Mouse (Mus musculus) brain, embryonic 14.5 days (tissue): ENCODE data around the gene Aldh2. TPM values are rescaled to one million over a fixed set of nuclear protein-coding genes. Genes with fewer than 3 reads are reported as not detected.
A peak's percentile ranks its signal among the peaks of the same experiment; 100 is the strongest.
"Not testable (repeated sequence)": the region's sequence is repeated elsewhere in the genome, so short reads cannot be mapped to it uniquely, and the experiment has no call there.

Experiments
- DNase-seq: peaks from one replicate; pipeline ENCODE4 v3.0.0-alpha.2; 2011; ENCODE audit warnings: low read depth
- CTCF ChIP-seq: fragments of 200-500 bp; IDR thresholded peaks from 2 replicates; pipeline ENCODE4 v1.5.1; 2012; ENCODE audit warnings: inconsistent platforms, mild to moderate bottlenecking, moderate library complexity, borderline replicate concordance; ENCODE audit not compliant: insufficient read depth, insufficient read length; ENCODE audit errors: extremely low read depth
- POLR2A ChIP-seq: fragments of 200-500 bp; IDR thresholded peaks from 2 replicates; pipeline ENCODE4 v1.6.1; 2012; ENCODE audit warnings: mild to moderate bottlenecking, inconsistent platforms, borderline replicate concordance; ENCODE audit not compliant: poor library complexity, insufficient read depth, insufficient read length, severe bottlenecking; ENCODE audit errors: extremely low read depth
- polyA plus RNA-seq: library from polyadenylated mRNA; depleted of rRNA; stranded (reverse); fragments of >200 nt; gene quantifications from 2 replicates; pipeline ENCODE4 v1.2.3, GENCODE M21; 2012; rRNA removed

Aldh2 gene
- polyA plus RNA-seq: 141 and 169 TPM in 2 replicates

DNA sequence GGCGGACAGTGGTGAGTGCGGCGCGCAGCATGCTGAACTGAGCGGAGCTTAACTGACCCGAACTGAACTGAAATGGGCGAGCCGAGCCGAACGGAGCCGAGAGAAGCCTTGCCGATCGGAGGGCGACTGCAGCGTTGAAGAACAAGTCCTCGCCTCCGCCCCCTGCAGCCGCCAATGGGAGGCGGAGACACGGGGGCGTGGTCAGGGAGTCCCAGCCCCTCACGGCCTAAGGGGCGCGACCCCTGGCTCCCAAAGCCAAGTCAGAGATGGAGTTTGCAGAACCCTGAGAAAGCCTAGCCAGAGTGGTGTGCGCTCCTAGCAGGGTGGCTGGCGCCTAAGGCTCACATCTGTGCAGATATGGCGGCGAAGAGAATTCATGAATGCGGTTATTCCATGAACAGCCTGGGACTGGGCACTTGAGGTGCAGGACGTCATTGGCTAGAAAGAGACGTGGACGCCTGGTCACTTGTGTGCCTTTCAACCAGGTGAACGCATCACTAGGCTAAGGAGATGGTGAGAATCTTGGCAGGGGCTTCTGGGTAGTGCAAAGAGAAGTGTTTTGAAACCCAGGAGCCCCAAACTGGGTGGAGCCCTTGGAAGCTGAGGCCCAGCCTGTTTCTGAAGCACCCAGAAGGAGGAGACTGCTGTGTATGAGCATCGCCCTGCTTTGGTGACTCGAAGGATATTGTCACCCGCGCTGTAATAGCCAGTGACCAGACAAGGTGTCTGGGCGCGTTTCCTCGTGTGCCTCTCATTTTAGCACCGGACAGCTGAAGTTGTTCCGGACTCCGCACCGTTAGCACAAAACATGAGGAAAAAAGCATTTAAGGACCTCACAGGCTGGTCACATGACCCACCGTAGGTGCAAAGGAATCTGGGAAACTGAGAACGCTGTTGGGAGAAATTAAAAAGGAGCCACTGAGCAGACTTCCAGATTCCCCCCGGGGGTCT is at the start of gene Aldh2:
Gene Aldh2, minus strand, starts transcription at position 374 of the 951 bp plus-strand sequence.
- peak; percentile 90 for DNase-seq
- TF ChIP-seq POLR2A: peak; percentile 27; the same call in 1 of the 2 replicates
- no peak for TF ChIP-seq CTCF

DNA sequence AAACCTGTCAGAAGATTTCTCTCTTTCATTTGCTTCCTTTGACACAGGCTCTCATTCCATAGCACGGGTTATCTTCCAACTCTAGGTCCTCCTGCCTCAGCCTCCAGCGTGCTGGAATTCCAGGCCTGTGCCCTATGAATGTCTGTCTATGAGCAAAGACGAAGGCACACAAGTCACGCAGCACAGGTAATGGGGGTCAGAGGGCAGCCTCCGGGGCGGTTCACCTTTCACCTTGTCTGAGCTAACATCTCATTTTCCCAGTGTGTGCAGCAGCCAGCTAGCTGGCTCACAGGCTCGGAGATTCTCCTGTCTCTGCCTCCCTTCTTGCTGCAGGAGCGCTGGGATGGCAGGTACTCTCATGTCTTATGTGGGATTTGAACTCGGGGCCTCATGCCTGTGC is 46.0 kb upstream of the Aldh2 start:
- DNase-seq: no peak
- TF ChIP-seq POLR2A (no peak), CTCF (no peak)

DNA sequence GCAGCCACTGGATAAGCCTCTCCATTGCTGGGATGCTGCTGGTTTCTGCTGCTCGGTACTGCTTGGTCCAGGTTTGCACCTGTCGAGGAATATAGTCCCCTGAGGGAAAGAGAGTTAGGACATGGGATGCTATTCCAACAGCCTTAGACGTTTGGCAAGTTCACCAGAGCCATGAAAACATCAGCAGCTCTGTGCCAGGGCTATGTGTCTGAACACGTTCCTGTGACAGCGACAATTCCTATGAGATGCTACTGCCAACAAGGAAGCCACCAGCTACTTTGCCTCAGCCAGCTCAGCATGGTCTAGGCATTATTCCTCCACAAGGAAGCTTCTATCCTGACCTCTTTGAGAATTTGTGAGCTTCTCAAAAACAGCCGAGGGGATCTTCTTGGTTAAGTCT is 43.7 kb upstream of the Aldh2 start:
- TF ChIP-seq CTCF (no peak), POLR2A (no peak)
- DNase-seq: no peak

DNA sequence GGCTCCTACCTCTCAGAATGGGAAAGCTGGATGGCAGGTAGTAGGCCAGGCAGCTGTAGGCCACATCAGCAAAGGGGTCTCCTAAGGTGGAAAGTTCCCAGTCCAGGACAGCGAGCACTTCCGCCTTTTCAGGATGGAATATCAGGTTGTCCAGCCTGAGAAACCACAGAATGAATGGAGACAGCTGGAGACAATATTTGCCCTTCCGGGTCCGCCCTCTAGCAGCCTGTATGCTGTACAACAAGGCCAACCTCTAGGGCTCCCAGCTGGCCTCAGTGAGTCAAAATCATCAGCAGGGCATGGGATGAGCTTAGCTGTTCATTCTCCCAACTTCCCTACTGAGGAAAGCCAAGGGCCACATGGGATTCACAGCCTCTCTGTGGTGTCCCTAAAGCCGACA is 41.0 kb upstream of the Aldh2 start:
- DNase-seq: no peak
- TF ChIP-seq CTCF (no peak), POLR2A (no peak)

DNA sequence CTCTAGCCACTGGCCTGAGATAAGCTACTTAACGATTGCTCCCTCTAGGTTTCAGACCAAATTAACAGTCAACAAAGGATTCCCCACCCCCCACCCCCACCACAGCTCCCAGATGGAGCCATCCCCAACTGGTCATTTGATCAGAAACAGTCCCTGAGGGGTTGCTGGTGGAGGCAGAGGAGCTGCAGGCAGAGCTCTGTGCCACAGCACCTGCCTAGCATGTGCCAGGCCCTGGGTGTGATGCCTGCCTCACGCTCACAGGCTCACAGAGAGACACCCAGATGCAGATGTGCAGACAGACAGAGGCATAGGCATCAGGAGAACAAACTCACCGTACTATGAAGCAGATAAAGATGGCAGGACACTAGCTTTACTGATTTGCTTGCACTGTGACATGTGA is 39.2 kb upstream of the Aldh2 start:
- TF ChIP-seq POLR2A: no peak
- no peak for DNase-seq

DNA sequence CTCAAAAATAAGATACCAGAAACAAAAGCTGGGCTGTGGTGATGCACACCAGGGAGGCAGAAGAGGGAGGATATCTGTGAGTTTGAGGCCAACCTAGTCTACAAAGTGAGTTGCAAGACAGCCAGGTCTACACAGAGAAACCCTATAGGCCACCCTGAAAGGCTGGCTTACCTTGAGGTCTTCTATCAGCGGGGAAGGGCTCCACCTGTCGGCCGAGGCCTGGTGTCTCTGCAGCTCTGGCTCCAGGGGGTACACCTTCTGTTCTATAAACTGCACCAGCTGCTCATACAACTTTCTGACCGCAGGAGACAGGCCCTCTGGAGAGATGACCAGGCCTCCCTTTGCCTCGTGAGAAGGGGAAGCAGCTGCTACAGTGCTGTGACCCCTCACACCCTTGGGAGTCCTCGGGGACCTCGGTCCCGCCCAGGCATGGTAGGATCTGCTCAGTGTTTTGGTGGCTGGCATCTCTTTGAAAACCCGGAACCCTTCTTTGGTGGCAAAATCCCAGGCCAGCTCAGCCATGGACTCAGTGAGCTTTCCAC is 37.6 kb upstream of the Aldh2 start:
- TF ChIP-seq CTCF: peak; percentile 14; the same call in 1 of the 2 replicates
- not testable (repeated sequence) for DNase-seq

DNA sequence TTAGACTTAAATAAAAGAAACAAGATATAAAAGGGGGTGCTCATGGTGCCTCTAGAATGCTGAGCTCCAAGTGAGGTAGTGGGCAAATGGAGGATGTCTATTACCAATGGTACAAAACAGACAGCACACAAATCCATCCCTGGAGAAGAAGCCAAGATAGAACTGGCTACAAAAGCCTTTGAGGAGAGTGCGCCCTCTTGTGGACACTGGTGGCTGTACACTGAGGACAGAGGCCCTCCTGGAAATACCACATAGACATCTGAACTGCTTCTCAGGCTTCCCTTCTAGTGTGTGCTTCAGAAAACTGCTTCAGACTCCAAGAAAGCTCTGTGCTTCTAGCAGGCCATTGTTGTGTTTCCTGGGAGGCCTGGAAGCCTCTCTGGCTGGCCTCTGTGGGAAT is 34.2 kb upstream of the Aldh2 start:
- peak; percentile 51 for DNase-seq
- no peak for TF ChIP-seq POLR2A
- peak; percentile 77 for TF ChIP-seq CTCF

DNA sequence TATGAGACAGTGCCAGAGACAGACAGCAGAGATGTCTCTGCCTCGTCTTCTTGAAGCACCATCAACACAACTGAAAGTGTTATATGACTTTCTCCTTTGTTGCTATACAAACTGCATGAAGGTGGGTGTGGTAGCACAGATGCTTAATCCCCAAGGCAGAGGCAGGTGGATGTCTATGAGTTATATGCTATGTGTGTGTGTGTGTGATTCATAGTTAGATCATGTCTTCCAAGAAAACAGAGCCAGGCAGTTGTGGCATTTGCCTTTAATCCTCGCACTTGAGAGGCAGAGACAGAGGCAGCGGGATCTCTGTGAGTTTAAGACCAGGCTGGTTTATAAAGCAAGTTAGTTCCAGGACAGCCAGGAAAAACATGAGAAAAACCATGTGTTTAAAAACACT is 29.6 kb upstream of the Aldh2 start:
- TF ChIP-seq POLR2A: no peak
- TF ChIP-seq CTCF: no peak
- no peak for DNase-seq

DNA sequence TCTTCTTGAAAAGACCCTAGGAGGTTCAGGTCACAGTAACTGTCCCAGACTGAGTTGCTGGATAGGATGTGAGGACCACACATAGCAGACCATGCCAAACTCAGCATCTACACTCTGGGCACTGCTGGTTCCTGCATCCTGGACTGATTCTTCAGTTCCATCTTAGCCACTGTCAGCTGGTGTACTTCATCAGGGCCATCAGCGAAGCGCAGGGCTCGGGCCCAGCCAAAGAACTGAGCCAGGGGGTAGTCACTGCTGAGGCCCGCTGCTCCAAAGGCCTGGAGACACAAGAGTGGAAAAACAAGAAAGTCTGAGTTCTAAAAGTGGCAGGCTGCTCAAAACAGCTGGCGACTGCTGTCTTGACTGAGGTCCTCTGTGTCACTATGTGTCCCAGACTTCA is 27.5 kb upstream of the Aldh2 start:
- TF ChIP-seq POLR2A: no peak
- TF ChIP-seq CTCF: no peak

DNA sequence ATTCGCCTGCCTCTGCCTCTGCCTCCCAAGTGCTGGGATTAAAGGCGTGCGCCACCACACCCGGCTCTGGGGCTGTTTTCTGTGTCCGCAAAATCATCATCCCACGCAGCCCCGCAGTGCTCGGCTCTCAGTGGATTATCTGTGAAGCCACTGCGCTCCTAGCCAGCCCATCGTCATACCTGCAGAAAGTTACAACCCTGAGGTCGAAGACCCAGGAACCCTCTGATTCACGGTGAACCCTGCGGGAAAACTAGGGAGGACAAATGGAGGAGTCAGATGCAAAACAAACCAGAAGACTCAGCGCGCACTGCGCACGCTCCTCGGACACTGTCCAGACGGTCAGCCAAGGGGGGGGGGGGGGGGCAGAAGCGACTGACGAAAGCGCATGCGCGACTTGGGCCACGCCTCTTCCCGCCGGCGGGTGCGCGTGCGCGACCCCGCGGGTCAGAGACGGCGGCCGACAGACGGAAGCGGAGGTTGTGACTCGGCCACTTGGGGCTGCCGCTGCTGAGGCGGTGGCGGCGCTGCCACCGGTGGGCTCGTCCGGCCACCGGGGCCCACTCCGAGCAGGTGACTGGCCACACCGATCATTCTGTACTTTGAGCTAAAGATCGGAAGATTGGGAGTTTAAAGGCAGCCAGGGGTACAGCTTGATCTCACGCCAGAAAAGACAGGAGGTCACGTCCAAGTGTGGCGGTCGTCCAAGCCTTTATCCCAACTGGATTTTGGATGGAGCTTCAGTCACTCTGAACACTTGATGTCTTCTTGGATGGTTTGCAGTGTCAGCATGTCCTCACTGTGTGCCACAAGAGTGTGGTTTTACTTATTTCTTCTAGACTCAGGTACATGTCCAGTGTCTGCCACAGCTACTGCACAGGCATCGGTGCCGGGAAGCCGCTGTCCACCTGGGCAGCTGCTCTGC is 25.2 kb upstream of the Aldh2 start, which contains the start of gene Acad12:
Gene Acad12, minus strand, starts transcription at position 347 of the 922 bp plus-strand sequence.
- no peak for TF ChIP-seq CTCF
- peak; percentile 97 for TF ChIP-seq POLR2A
- DNase-seq: peak; percentile 92

More for the DNA sequence above, 27.5 kb upstream of the Aldh2 start:
- DNase-seq: no peak

DNA sequence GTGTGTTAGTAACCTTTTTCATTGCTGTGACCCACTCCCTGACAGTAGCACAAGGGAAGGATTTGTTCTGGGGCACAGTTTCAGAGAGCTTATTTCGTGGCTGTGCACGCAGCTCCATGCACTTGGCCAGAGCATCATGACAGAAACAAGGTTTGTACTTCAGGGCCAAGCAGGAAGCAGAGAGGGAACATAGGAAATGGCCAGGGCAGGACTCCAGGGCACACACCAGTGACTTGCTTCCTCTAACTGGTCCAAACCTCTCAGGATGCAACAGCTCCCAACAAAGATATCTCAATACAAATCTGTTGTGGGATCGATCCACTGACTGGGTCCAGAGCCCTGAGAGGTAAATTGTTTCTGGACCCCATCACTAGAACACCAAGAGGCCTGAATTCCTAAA is 21.3 kb upstream of the Aldh2 start:
- not testable (repeated sequence) for DNase-seq
